Mouse (Mus musculus) heart, adult 18-20 months (tissue): ENCODE measurements at regions not wholly inside any gene's neighbourhood (a gene's known extent, or its start where the extent isn't known, plus 50 kb on each side); places are given as distances from the start of the nearest gene placed in this dataset.
A peak's percentile ranks its signal among the peaks of the same experiment; 100 is the strongest.

Source experiments
- DNase-seq, 2 experiments: peaks; one replicate each; pipeline ENCODE4 v3.0.0; 2021 to 2022; ENCODE audit warnings: mixed read lengths in 1 of 2

- no peak for DNase-seq
Observed at GRCm38 (mm10) chr5:42636162-42636823, 568.5 kb downstream of the Gm16223 start.

- DNase-seq: no peak
Observed at GRCm38 (mm10) chr5:42656460-42656859, 576.5 kb upstream of the Cpeb2 start.

- no peak for DNase-seq
Observed at GRCm38 (mm10) chr5:42659994-42660393, 573.0 kb upstream of the Cpeb2 start.

GRCm38 (mm10) chr5:42679617-42680016 is 553.4 kb upstream of the Cpeb2 start:
- no peak for DNase-seq

- DNase-seq: peak; percentile 27
Observed at GRCm38 (mm10) chr5:42685356-42686057, 547.5 kb upstream of the Cpeb2 start.

- no peak for DNase-seq
Observed at GRCm38 (mm10) chr5:42687176-42687575, 545.8 kb upstream of the Cpeb2 start.
